Mouse (Mus musculus) adrenal gland, postnatal 10 days (tissue): ENCODE measurements around the gene Rnf5. TPM values are rescaled to one million over a fixed set of nuclear protein-coding genes. Genes with fewer than 3 reads are reported as not detected.
A peak's percentile ranks its signal among the peaks of the same experiment; 100 is the strongest.

Experiments
- DNase-seq: peaks from one replicate; pipeline ENCODE4 v3.0.0; 2021; ENCODE audit warnings: mixed read lengths
- total RNA-seq, 2 experiments: library from RNA; stranded (reverse); gene quantifications; 2 replicates each; pipeline ENCODE4 v1.2.3; 2021

Rnf5 gene
- total RNA-seq, 2 experiments from 2014 or later, result 70.4 to 71.5 TPM

GRCm38 (mm10) chr17:34585877-34586771 lies 17.4 kb downstream of the Rnf5 start:
- DNase-seq, result peak; percentile 20

GRCm38 (mm10) chr17:34585121-34585520 lies 18.4 kb downstream of the Rnf5 start:
- no peak for DNase-seq

DNA sequence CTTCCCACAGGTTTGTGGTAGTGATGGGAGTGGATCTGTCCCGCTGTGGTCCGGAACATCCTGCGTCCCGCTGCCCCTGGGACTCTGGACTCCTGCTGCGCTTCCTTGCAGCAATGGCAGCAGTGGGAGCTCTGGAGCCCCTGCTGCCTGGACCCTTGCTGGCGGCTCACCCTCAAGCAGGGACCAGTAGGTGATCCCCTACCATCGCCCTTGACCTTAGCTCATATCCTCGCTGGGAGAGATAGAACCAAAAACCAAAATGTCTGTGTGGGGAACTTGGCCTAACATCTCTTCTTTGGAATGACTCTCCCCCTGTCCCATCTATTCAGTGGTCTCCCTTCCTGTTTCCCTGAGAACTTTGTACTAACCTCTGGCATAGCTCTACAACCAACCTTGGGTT lies 19.7 kb downstream of the Rnf5 start:
- no peak for DNase-seq

GRCm38 (mm10) chr17:34583397-34583796 lies 20.1 kb downstream of the Rnf5 start:
- no peak for DNase-seq

GRCm38 (mm10) chr17:34582528-34582927 lies 21.0 kb downstream of the Rnf5 start:
- no peak for DNase-seq

- no peak for DNase-seq
These were observed 25.4 kb downstream of the Rnf5 start for GRCm38 (mm10) chr17:34578070-34578469.

DNA sequence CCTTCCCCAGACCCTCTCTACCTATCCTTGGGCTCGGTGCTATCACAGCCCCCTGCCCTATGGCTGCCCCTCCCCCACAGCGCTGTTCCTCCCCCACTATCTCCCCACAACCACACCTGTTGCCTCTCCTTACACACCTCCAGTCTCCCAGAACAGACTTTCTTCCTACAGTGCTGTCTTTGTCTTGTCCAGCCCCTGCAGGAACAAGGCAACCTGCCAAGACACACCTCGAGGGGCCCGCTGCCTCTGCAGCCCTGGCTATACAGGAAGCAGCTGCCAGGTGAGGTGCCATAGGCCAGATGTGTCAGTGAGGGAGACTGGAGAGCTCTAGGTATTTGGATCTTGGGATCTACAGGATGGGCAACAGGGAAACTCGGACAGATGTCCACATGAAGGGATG lies 26.9 kb downstream of the Rnf5 start:
- DNase-seq, result no peak

DNA sequence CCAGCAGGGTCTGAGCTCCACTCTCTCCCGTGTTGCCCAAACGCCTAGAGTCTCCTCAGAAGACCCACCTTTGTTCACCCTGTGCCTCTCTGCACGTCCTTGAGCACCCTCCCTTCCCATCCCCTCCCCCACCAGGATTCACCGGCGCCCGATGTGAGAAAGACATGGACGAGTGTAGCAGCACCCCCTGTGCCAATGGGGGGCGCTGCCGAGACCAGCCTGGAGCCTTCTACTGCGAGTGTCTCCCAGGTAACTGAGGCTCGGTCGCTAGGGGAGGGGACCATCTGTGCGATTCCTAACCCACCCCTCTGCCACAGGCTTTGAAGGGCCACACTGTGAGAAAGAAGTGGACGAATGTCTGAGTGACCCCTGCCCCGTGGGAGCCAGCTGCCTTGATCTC lies 31.1 kb downstream of the Rnf5 start:
- DNase-seq, result no peak

DNA sequence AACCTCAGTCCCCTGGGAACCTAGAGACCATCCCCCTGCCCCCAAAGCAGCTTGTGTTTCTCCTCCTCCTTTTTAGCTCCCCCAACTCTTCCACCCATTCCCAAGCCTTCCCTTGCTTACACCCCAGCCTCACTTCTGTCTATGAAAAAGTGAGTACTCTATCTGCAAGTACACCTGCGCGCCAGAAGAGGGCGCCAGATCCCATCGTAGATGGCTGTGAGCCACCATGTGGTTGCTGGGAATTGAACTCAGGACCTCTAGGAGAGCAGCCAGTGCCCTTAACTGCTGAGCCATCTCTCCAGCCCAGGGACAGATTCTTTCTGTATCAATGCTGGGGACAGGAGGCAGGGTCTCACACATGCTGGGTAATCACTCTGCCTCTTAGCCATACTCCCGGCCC lies 31.6 kb downstream of the Rnf5 start:
- no peak for DNase-seq

DNA sequence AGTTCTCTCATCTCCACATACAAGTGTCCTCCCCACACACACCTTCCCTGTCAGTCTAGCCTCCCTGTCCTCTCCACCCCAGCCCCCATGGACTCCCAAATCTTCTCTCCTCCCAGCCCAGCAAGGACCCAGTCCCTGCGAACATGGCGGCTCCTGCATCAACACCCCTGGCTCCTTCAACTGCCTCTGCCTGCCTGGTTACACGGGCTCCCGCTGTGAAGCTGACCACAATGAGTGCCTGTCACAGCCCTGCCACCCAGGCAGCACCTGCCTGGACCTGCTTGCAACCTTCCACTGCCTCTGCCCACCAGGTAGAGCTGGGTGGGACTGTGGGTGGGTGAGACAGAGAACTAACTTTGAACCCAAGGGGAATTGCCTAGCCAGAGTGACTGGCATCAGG lies 33.6 kb downstream of the Rnf5 start:
- no peak for DNase-seq

- DNase-seq, result no peak
These were observed 35.1 kb downstream of the Rnf5 start for GRCm38 (mm10) chr17:34568421-34568820.

DNA sequence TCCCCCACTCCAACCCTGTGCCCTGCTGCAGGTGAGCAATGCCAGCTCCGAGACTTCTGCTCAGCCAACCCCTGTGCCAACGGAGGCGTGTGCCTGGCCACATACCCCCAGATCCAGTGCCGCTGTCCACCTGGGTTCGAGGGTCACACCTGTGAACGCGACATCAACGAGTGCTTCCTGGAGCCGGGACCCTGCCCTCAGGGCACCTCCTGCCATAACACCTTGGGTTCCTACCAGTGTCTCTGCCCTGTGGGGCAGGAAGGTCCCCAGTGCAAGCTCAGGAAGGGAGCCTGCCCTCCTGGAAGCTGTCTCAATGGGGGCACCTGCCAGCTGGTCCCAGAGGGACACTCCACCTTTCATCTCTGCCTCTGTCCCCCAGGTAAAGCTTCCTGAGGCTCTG lies 36.2 kb downstream of the Rnf5 start:
- DNase-seq, result no peak

DNA sequence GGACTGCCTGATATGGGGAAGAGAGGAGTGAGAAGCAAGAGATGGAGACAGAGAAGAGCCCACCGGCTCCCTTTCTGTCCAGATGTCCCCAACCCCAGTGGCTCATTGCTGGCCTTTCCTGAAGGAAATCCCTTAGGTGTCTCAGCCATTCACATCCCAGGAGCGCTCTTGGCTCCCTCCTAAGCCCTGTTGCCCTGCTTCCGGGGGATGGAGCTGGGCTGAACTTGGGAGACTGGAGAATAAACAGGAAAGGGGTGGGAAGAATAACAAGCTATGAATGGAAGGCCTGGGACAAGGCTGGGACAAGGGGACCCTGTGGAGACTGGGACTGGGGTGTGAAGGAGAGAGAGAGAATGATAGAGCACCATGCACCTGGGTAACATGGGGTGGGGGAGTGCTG lies 38.7 kb downstream of the Rnf5 start:
- peak; percentile 47 for DNase-seq

DNA sequence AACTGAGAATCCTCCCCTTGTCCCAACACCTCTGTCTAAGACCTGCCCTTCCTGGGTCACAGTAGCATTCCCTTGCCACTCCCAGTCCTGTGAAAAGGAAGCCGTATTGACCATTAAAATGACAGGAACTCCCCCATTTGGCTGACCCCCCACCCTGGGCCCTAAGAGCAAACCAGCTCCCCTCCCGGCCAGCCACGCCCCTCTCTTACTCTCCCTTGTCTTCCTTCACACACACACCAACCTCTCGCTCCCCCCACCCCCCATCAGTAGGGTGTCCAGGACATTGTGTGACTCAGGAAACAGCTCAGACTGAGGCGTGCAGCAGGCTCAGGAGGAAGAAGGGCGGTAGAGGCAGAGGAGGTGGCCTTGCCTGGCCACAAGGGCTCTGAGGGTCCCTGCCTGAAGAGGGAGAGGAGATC lies 39.5 kb downstream of the Rnf5 start, which contains the start of gene Notch4:
Notch4 (plus strand) TSS at position 266 of the 419 bp plus-strand sequence.
- peak; percentile 54 for DNase-seq

GRCm38 (mm10) chr17:34563354-34563753 lies 40.1 kb downstream of the Rnf5 start:
- DNase-seq, result no peak

- DNase-seq, result no peak
These were observed 40.9 kb downstream of the Rnf5 start for GRCm38 (mm10) chr17:34562595-34562994.

DNA sequence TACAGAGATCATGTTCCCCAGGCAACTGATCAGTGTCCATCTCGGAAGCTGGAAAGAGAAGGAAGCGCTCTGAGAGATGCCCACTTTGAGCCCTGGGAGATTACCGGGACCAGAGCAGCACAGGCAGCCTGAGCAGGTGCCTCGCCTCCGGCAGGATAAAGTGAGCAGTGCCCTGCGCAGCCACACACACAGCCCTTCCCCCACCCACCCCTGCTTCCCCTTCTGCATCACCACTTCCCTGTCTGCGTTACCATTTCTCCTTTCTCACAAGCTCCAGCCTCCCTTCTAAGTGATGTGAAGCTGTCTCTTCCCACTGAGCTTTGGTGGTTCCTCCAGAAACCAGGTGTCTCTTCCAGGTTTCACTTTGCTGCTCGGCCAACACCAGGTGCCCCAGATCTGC lies 42.3 kb downstream of the Rnf5 start:
- no peak for DNase-seq

DNA sequence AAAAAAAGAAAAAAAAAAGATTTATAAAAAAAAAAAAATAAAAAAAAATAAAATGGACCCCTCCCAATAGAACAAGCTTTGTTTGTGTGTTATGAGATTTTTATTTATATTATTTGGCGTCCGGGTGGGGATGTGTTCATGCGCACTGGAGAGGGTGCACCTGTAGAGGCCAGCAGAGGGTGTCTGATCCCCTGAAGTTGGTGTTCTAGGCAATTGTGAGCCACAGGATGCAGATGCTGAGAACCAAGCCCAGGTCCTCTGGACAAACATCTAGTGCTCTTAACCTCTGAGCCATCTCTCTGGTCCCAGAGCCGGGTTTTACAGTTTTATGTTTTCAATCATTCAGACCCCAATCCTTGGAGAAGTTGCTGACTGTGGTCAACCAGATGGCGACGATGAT lies 43.1 kb downstream of the Rnf5 start:
- DNase-seq, result no peak

GRCm38 (mm10) chr17:34559895-34560294 lies 43.6 kb downstream of the Rnf5 start:
- no peak for DNase-seq

- no peak for DNase-seq
These were observed 44.4 kb downstream of the Rnf5 start for GRCm38 (mm10) chr17:34559116-34559515.

DNA sequence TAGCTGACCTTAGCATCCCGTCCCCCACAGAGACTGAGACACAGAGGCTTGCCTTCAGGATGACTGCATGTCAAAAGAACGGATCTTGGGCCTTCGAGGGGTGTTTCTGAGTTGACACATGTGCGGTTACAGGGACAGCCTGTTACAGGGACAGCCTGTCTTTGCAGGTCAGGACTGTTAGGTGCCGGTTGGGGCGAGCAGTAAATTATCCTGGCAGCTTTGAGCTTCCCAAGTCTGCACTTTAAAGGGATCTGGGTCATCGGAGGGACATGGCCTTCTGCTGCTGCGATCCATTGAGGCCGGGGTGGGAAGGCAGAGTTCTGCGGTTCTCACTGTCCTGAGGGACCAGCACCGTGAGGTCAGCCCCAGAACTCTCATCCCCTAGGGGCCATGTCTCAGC lies 46.1 kb downstream of the Rnf5 start:
- DNase-seq, result no peak

- peak; percentile 31 for DNase-seq
These were observed 47.1 kb downstream of the Rnf5 start for GRCm38 (mm10) chr17:34556406-34556805.

DNA sequence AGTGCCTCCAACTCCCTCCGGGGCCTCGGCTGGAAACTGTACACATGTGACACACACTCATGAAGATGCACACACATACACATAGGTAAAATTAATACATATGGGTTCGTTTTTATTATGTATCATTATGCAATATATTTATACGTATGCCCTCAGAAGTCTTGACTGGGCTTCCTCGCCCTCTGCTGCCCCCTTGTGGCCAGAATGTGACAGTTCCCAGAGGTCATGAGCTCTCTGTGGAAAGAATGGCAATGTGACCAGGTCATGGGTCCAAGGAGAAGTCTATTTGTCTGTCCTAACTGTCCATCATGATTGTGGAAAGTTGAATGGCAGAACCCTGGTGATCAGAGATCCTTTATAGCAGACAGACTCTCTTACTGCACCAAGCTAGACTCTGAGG lies 48.0 kb downstream of the Rnf5 start:
- peak; percentile 92 for DNase-seq
